In genomic region chr2:91324346-91324745, GRCm38 (mm10) we compare ENCODE assay signal across 14 mouse cellular contexts. TPM values are rescaled to one million over a fixed set of nuclear protein-coding genes. Genes with fewer than 3 reads are reported as not detected.
A peak's percentile ranks its signal among the peaks of the same experiment; 100 is the strongest.
DNase-seq lines count a peak whose midpoint lies in the region; ATAC-seq lines count a peak whose summit lies in the region.
"Had no signal": no experiment of that assay in that cellular context is flagged by ENCODE, and none has a peak within 500 bp of the region (broad histone marks: within the 10 kb centered on the region; RNA-seq: fewer than 3 reads in every experiment).

No protein-coding gene starts in this region.

- H3K27ac ChIP-seq in hindbrain, embryonic 12.5 days, result peak overlapping the region; percentile 30
- H3K27ac ChIP-seq in hindbrain, embryonic 10.5 days, result no peak overlapping the region
- peak overlapping the region; percentile 73 for H3K27ac ChIP-seq in forebrain, embryonic 14.5 days (ENCODE audit: low read depth, low read length)
- H3K27ac ChIP-seq in midbrain, embryonic 10.5 days (replicated peaks), result peak overlapping the region; percentile 79
- H3K27ac ChIP-seq: heart, adult 2 months had no signal

- H3K27me3 ChIP-seq in hindbrain, embryonic 12.5 days, result no peaks in the 10 kb centered on the region
- H3K27me3 ChIP-seq in hindbrain, embryonic 10.5 days (ENCODE audit: insufficient read depth, poor library complexity, severe bottlenecking), result no peaks in the 10 kb centered on the region
- no peaks in the 10 kb centered on the region for H3K27me3 ChIP-seq in forebrain, embryonic 14.5 days (replicated peaks; ENCODE audit: control insufficient read depth, insufficient read depth, low read length)
- peaks cover 6% of the 10 kb centered on the region; the same call in 1 of the 2 replicates for H3K27me3 ChIP-seq in midbrain, embryonic 10.5 days (ENCODE audit: low read depth, poor library complexity, severe bottlenecking)
- H3K27me3 ChIP-seq: neural tube, embryonic 13.5 days had no signal

- H3K4me1 ChIP-seq in hindbrain, embryonic 12.5 days, result peaks cover 24% of the 10 kb centered on the region
- H3K4me1 ChIP-seq in hindbrain, embryonic 10.5 days (replicated peaks), result peaks cover 35% of the 10 kb centered on the region
- H3K4me1 ChIP-seq in forebrain, embryonic 14.5 days (ENCODE audit: control insufficient read depth, insufficient read depth, low read length), result peaks cover 20% of the 10 kb centered on the region
- H3K4me1 ChIP-seq in midbrain, embryonic 10.5 days, result peaks cover 51% of the 10 kb centered on the region

- H3K9ac ChIP-seq in hindbrain, embryonic 12.5 days, result no peak overlapping the region
- H3K9ac ChIP-seq in forebrain, embryonic 14.5 days (ENCODE audit: low read length), result no peak overlapping the region
- H3K9ac ChIP-seq: neural tube, embryonic 13.5 days had no signal

- 92% methylated on average over 1 of the region's 1 CpGs for WGBS in hindbrain, embryonic 12.5 days
- WGBS in hindbrain, embryonic 10.5 days, result 88% methylated on average over 1 of the region's 1 CpGs
- WGBS in forebrain, embryonic 14.5 days, result 38% methylated on average over 1 of the region's 1 CpGs
- WGBS in midbrain, embryonic 10.5 days, result 84% methylated on average over 1 of the region's 1 CpGs

- H3K36me3 ChIP-seq in hindbrain, embryonic 12.5 days, result no peaks in the 10 kb centered on the region
- no peaks in the 10 kb centered on the region for H3K36me3 ChIP-seq in hindbrain, embryonic 10.5 days
- H3K36me3 ChIP-seq in forebrain, embryonic 14.5 days (ENCODE audit: control insufficient read depth, insufficient read depth, low read length), result no peaks in the 10 kb centered on the region
- no peaks in the 10 kb centered on the region for H3K36me3 ChIP-seq in midbrain, embryonic 10.5 days
- H3K36me3 ChIP-seq: neural tube, embryonic 13.5 days had no signal

- no peaks in the 10 kb centered on the region for H3K9me3 ChIP-seq in hindbrain, embryonic 12.5 days (replicated peaks)
- no peaks in the 10 kb centered on the region for H3K9me3 ChIP-seq in hindbrain, embryonic 10.5 days
- no peaks in the 10 kb centered on the region for H3K9me3 ChIP-seq in forebrain, embryonic 14.5 days (replicated peaks; ENCODE audit: control insufficient read depth, low read length)
- 0 out of 2 replicates have a peak, but pooled peaks cover 3% of the 10 kb centered on the region for H3K9me3 ChIP-seq in midbrain, embryonic 10.5 days (replicated peaks)
- H3K9me3 ChIP-seq: megakaryocyte, embryonic 14.5 days; neural tube, embryonic 13.5 days had no signal

- no peak for ATAC-seq in hindbrain, embryonic 12.5 days (ENCODE audit: low FRiP score)
- no peak for ATAC-seq in forebrain, embryonic 14.5 days

- no peak overlapping the region for H3K4me3 ChIP-seq in hindbrain, embryonic 12.5 days
- no peak overlapping the region for H3K4me3 ChIP-seq in hindbrain, embryonic 10.5 days
- no peak overlapping the region for H3K4me3 ChIP-seq in forebrain, embryonic 14.5 days (ENCODE audit: low read depth, low read length)
- no peak overlapping the region for H3K4me3 ChIP-seq in midbrain, embryonic 10.5 days
- H3K4me3 ChIP-seq: erythroblast, embryonic 14.5 days; heart, adult 2 months; megakaryocyte, embryonic 14.5 days; neural tube, embryonic 13.5 days had no signal

- H3K4me2 ChIP-seq in hindbrain, embryonic 12.5 days (replicated peaks), result no peak overlapping the region
- H3K4me2 ChIP-seq in forebrain, embryonic 14.5 days (ENCODE audit: low read length), result peak overlapping the region; percentile 33
- H3K4me2 ChIP-seq: liver, embryonic 11.5 days; neural tube, embryonic 13.5 days had no signal

- no peak for DNase-seq in hindbrain, embryonic 10.5 days (ENCODE audit: low spot score)
- peak; percentile 39 for DNase-seq in brain, adult 2 months (ENCODE audit: low read depth, low spot score)
- DNase-seq in forebrain, embryonic 14.5 days (ENCODE audit: low spot score), result no peak
- DNase-seq in midbrain, embryonic 10.5 days (ENCODE audit: low spot score), result no peak
- no peak for DNase-seq in thymus, postnatal 36 days
- no peak for DNase-seq in Muller cell, postnatal 12 days (ENCODE audit: inconsistent ontology term)
- no peak for DNase-seq in urinary bladder, postnatal 4 days (ENCODE audit: low spot score in 2 of 2)
- DNase-seq: thymus, postnatal 25 days had no signal

RNA-seq across cellular contexts. Expression of gene Arfgap2, which starts 59.6 kb away (rescaled TPM):
- 84.5 and 85.6 TPM in 2 replicates for polyA plus RNA-seq in hindbrain, embryonic 12.5 days (2016; fragmentation: Nextera tagmentation; extraction: Ambion mirVana)
- 93.6 and 94.4 TPM in 2 replicates for polyA plus RNA-seq in hindbrain, embryonic 10.5 days (2016; fragmentation: Nextera tagmentation; extraction: Ambion mirVana)
- 72.9 and 76.4 TPM in 2 replicates for polyA plus RNA-seq in forebrain, embryonic 14.5 days (2014; fragmentation: Nextera tagmentation; extraction: Ambion mirVana)
- polyA plus RNA-seq in midbrain, embryonic 10.5 days (2016; fragmentation: Nextera tagmentation; extraction: Ambion mirVana), result 99.0 and 104 TPM in 2 replicates
